Mouse (Mus musculus) E14TG2a.4 (cell line): Measurements from ENCODE around the gene Itpk1.

Experiments used
- H3K27me3 ChIP-seq: 2 replicates; pipeline ENCODE4 v1.6.1; 2014; ENCODE audit warnings: low read length, control low read depth; ENCODE audit not compliant: insufficient read depth
- H3K36me3 ChIP-seq: 2 replicates; pipeline ENCODE4 v1.6.1; 2014; ENCODE audit warnings: low read length, control low read depth; ENCODE audit not compliant: insufficient read depth
- H3K4me1 ChIP-seq: replicated peaks from 2 replicates; pipeline ENCODE4 v1.6.1; 2014; ENCODE audit warnings: low read depth, low read length, control low read depth
- H3K4me3 ChIP-seq: replicated peaks from 2 replicates; pipeline ENCODE4 v1.5.1; 2014; ENCODE audit warnings: mild to moderate bottlenecking, low read length
- H3K9me3 ChIP-seq: 2 replicates; pipeline ENCODE4 v1.6.1; 2014; ENCODE audit warnings: low read length, control low read depth
- CTCF ChIP-seq: conservative IDR thresholded peaks from 2 replicates; pipeline ENCODE4 v1.5.1; 2014; ENCODE audit warnings: low read length
- NANOG ChIP-seq: IDR thresholded peaks from 2 replicates; pipeline ENCODE4 v1.6.1; 2014; ENCODE audit warnings: borderline replicate concordance, low read length, mixed read lengths
- POU5F1 ChIP-seq: IDR thresholded peaks from 2 replicates; pipeline ENCODE4 v1.6.1; 2014; ENCODE audit warnings: low read length, borderline replicate concordance

Gene Itpk1

DNA sequence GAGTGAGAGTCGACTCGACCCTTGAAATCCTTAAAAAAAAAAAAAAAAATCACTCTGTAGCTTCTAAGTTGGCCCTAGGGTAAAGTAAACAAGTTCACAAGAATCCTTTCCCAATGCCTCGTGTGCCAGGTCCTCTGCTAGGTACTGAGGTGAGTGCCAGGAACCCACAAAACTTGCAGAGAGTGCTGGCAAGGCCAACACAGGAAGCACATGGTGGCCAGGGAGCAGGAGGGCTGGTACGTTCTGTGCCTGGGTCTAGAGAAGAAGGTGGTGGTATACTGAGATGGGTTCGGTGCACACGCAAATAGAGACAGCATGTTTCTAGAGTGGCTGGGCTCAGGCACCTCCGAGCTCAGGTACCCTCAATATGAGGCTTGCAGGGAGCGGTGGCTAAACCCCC is 53.3 kb downstream of the Itpk1 start:
- peaks cover 50% of the 10 kb centered on the region for H3K36me3 ChIP-seq
- H3K4me1 ChIP-seq, result peaks cover 93% of the 10 kb centered on the region
- no peaks in the 10 kb centered on the region for H3K9me3 ChIP-seq
- TF ChIP-seq POU5F1 (no peak), NANOG (no peak), CTCF (no peak)
- H3K27me3 ChIP-seq, result no peaks in the 10 kb centered on the region
- no peak overlapping the region for H3K4me3 ChIP-seq

DNA sequence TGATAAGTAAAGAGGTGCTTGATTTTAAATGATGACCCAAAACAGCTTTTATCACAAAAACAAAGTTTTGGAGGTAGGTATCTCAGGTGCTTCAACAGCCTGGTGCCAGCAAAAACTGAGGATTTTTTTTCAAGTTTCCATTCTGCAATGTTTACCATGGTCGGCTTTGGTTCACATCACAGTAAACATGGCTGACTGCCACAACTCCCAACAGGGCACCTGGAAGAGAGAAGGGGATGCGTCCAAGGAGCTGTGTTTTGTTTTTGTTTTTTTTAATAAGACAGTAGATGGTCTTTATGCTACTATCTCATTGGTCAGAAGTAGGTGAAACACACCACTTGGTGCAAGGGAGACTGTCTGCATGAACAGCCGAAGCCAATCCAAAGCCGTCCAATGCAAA is 54.1 kb downstream of the Itpk1 start:
- no peaks in the 10 kb centered on the region for H3K9me3 ChIP-seq
- H3K4me1 ChIP-seq, result peaks cover 93% of the 10 kb centered on the region
- peaks cover 48% of the 10 kb centered on the region for H3K36me3 ChIP-seq
- H3K4me3 ChIP-seq, result no peak overlapping the region
- TF ChIP-seq POU5F1 (no peak), CTCF (no peak), NANOG (no peak)
- H3K27me3 ChIP-seq, result no peaks in the 10 kb centered on the region

DNA sequence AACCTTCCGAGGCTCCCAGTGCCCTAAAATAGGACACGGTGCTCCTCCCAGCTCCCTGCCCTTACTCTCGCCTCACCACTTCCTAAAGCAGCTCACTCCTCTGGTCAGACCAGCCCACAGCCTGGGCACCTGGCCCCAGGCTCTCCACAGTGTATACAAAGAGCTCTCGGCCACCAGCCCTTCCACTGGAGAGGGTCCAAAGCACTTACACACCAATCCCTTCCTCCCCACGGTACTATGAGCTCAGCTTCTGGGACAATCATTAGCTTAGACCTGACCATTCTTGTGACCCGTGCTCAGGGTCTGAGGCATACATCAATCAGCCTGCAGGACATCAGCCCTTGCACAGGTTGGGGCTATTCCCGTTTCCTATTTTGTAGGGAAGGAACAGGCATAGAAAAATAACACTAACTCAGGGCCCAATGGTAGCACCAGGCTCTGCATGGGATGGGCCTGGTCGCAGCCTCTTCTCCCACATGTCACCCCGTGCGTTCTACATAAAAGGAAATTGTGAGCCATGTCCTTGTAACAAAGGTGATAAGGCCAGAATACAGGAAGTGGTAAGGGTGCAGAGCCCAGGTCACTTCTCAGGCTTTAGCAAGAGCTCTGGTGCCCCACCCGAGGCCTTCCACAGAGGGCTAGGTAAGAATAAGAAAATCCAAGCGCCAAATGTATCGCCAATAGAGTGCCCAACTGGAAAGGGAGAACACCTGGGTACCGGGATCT is 56.7 kb downstream of the Itpk1 start:
- Histone ChIP-seq H3K4me1 (peaks cover 92% of the 10 kb centered on the region), H3K9me3 (no peaks in the 10 kb centered on the region), H3K4me3 (no peak overlapping the region), H3K36me3 (peaks cover 50% of the 10 kb centered on the region), H3K27me3 (no peaks in the 10 kb centered on the region)
- TF ChIP-seq POU5F1 (no peak), CTCF (no peak)

DNA sequence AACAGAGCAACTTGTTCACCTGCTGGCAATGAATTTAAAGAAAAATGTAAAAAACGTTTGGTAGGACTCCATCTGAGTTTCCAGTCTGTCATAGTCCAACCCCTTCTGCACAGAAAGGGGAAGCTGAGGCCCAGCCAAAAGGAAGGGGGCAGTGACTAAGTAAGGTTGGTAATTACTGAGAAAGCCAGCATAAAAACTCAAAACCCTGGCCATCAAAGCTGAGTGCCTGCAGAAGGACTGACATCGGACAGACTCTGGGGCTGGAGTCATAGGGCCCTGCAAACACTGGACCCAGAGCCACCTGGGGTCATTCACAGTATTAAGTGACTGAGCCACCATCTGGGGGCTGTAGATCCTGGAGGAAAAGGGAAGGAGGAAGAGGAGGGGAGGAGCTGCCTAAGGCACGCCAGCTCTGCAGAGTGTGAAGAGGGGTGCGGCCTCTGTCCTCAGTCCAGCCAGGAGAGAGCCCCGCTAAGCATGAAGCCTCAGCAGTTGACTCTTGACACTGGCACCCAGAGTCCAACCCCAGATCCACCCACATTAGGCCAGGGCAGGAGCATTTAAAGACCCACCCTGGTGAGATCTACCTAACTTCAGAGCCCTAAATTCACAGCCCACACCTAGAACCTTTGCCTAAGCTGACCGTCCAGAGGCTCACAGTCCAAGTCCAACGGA is 58.0 kb downstream of the Itpk1 start:
- Histone ChIP-seq H3K4me1 (peaks cover 92% of the 10 kb centered on the region), H3K9me3 (no peaks in the 10 kb centered on the region), H3K27me3 (no peaks in the 10 kb centered on the region), H3K36me3 (peaks cover 39% of the 10 kb centered on the region), H3K4me3 (no peak overlapping the region)
- TF ChIP-seq CTCF (no peak), NANOG (no peak), POU5F1 (no peak)

DNA sequence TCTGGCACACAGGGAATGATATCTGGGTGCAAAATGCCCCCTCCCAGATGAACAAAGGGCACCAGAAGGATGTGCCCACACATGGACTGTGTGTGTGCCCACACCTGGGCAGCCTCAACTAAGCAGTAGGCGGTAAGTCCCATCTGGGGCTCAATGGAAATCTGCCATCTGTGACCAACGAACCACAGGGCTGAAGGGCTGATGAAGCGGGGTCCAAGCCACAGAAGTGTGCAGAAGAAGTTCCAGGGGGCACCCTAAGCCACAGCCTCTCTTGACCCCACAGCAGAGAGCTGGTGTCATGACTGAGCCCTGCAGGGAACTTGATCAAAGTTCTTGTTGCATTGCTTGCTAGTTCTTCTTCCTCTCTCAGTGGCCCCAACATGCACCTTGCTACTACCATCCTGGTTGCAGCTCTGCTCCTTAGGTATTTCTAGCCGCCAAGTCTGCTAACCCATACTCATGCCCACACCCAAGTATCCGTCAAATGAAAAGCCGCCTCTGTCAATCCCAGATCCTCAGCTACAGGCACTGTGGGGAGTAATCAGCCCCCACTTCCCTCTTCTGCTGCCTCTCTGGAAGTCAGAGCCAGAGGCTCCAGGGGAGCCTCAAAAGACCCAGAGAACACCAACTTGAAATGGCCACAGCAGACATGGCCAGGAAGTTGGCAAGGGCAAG is 58.7 kb downstream of the Itpk1 start:
- no peaks in the 10 kb centered on the region for H3K9me3 ChIP-seq

DNA sequence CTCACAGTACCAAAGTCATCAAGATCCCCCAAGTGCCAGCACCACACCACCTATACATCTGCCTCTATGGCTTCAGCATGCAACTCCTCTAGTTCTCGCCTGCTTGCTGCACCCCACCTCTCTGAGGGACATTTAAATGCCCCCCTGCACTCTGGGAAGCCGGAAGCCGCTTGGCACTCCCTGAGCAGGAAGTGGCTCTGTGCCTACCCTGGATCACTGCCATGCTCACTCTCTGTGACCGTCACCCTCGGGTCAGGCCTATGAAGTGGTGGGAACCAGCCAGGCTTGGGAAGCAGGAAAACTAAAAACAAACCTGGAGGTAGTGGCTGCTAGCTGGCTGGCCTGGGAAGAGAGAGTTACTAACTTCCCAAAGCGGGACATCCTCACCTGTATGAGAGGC is 61.4 kb downstream of the Itpk1 start:
- Histone ChIP-seq H3K4me3 (no peak overlapping the region), H3K4me1 (peaks cover 99% of the 10 kb centered on the region), H3K27me3 (no peaks in the 10 kb centered on the region), H3K9me3 (no peaks in the 10 kb centered on the region), H3K36me3 (peaks cover 28% of the 10 kb centered on the region)
- TF ChIP-seq NANOG (no peak), POU5F1 (no peak), CTCF (no peak)

More for the DNA sequence above, 58.7 kb downstream of the Itpk1 start:
- TF ChIP-seq POU5F1 (no peak), NANOG (no peak), CTCF (no peak)
- no peak overlapping the region for H3K4me3 ChIP-seq
- peaks cover 92% of the 10 kb centered on the region for H3K4me1 ChIP-seq
- H3K36me3 ChIP-seq, result peaks cover 32% of the 10 kb centered on the region
- H3K27me3 ChIP-seq, result no peaks in the 10 kb centered on the region

DNA sequence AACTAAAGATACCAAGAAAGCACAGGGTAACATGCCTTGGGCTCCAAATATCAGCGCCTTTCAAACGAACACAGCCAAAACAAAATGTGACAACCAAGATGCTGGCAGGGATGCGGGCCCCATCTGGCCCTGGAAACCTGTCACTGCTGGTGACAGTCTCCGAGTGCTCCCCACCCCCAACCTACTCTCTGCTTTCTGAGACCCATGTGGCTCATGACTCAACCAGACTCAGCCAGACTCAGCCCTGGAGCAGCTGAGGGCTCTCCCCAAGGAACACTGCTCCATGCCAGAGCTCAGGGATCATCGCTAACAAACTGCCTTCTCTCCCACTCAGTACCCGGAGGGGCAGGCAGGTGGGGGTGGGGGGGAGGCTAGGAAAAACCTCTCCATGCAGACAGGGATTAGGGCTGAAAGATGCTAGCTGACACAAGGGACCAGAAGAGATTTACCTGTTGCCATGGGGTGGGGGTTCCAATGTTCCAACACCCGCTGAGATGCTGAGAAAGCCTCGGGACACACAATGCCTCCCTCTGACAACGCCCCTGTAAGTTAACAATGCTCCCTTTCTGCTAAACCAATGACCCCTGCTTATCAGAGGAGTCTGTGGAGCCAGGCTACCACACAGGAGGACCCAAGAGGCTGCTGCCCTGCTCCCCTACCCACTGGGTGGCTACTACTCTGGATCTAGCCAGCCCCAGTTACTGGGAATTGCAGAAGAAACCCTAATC is 64.1 kb downstream of the Itpk1 start:
- Histone ChIP-seq H3K9me3 (no peaks in the 10 kb centered on the region), H3K4me3 (peak overlapping the region; percentile 39), H3K4me1 (peaks cover 99% of the 10 kb centered on the region), H3K27me3 (no peaks in the 10 kb centered on the region), H3K36me3 (peaks cover 34% of the 10 kb centered on the region)
- peak; percentile 42; the same call in 1 of the 2 replicates for TF ChIP-seq NANOG
- TF ChIP-seq CTCF, result no peak

DNA sequence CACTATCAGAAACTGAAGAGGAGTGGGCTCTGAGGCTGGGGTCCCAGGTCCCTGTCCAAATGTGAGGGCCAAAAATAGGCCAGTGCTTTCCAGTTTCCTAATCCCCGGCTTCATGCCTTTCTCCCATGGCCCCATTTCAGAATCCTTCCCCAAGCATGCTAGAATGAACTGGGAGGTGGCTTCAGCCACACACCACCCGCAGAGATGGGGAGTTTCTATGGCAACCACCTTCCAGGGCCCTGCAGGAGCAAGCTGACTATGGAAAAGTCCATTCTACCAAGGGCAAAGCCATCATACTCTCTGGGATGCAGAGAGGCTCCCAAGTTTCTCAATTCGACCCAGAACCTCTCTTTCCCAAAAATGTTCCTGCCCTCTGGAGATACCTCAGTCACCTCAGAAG is 65.9 kb downstream of the Itpk1 start:
- H3K4me3 ChIP-seq, result peak overlapping the region; percentile 41
- no peaks in the 10 kb centered on the region for H3K9me3 ChIP-seq
- TF ChIP-seq NANOG (no peak), CTCF (no peak), POU5F1 (no peak)
- H3K36me3 ChIP-seq, result peaks cover 41% of the 10 kb centered on the region
- no peaks in the 10 kb centered on the region for H3K27me3 ChIP-seq
- peaks cover 98% of the 10 kb centered on the region for H3K4me1 ChIP-seq
